Mouse (Mus musculus): Measurements from ENCODE around the gene Phlda3. TPM values are rescaled to one million over a fixed set of nuclear protein-coding genes. Genes with fewer than 3 reads are reported as not detected.
A peak's percentile ranks its signal among the peaks of the same experiment; 100 is the strongest.

Gene Phlda3
- total and polyA plus RNA-seq, 3 experiments, result 8.4 to 36.8 (median 11.5) TPM

- H3K27ac ChIP-seq, result no peak overlapping the region
- TF ChIP-seq EP300 (IDR thresholded peaks at IDR 0.05; ENCODE audit: insufficient read depth, low read depth, low read length) (no peak), CTCF (IDR thresholded peaks at IDR 0.05) (no peak), POLR2A (IDR thresholded peaks at IDR 0.05; ENCODE audit: insufficient read depth, low read depth, low read length) (no peak)
- no peak for DNase-seq
- peaks cover 5% of the 10 kb centered on the region for H3K4me1 ChIP-seq (ENCODE audit: control insufficient read depth, insufficient read depth, low read length)
- WGBS, result 95% methylated on average over 6 of the region's 6 CpGs
- no peak overlapping the region for H3K4me3 ChIP-seq
- H3K9ac ChIP-seq (ENCODE audit: low read depth, low read length), result no peak overlapping the region
- H3K27me3 ChIP-seq (ENCODE audit: control insufficient read depth, insufficient read depth, low read length), result no peaks in the 10 kb centered on the region
- no peaks in the 10 kb centered on the region for H3K36me3 ChIP-seq (ENCODE audit: control insufficient read depth, insufficient read depth, low read length)
- H3K79me2 ChIP-seq (replicated peaks; ENCODE audit: control insufficient read depth, insufficient read depth, low read length), result no peaks in the 10 kb centered on the region
- intact Hi-C loops (cut with DNase I), result no loop called here
These were observed 40.6 kb upstream of the Phlda3 start for GRCm38 (mm10) chr1:135725324-135725723.

GRCm38 (mm10) chr1:135725936-135726335, 40.0 kb upstream of the Phlda3 start:
- WGBS, result 17% methylated on average over 7 of the region's 7 CpGs
- TF ChIP-seq CTCF (IDR thresholded peaks at IDR 0.05) (peak; percentile 12; the same call in 1 of the 2 replicates), EP300 (IDR thresholded peaks at IDR 0.05; ENCODE audit: insufficient read depth, low read depth, low read length) (no peak)
- no peaks in the 10 kb centered on the region for H3K79me2 ChIP-seq (replicated peaks; ENCODE audit: control insufficient read depth, insufficient read depth, low read length)
- H3K9ac ChIP-seq (ENCODE audit: low read depth, low read length), result no peak overlapping the region
- H3K4me1 ChIP-seq (ENCODE audit: control insufficient read depth, insufficient read depth, low read length), result peaks cover 7% of the 10 kb centered on the region
- no peak overlapping the region for H3K4me3 ChIP-seq
- intact Hi-C loops (cut with DNase I), result no loop called here
- H3K27me3 ChIP-seq (ENCODE audit: control insufficient read depth, insufficient read depth, low read length), result no peaks in the 10 kb centered on the region
- no peak overlapping the region for H3K27ac ChIP-seq
- peak in 1 of 2 experiments; percentile 66 for DNase-seq
- no peaks in the 10 kb centered on the region for H3K36me3 ChIP-seq (ENCODE audit: control insufficient read depth, insufficient read depth, low read length)

- Histone ChIP-seq H3K9ac (ENCODE audit: low read depth, low read length) (peak overlapping the region; percentile 80), H3K27ac (peak overlapping the region; percentile 94), H3K27me3 (ENCODE audit: control insufficient read depth, insufficient read depth, low read length) (no peaks in the 10 kb centered on the region), H3K4me1 (ENCODE audit: control insufficient read depth, insufficient read depth, low read length) (peaks cover 13% of the 10 kb centered on the region), H3K79me2 (replicated peaks; ENCODE audit: control insufficient read depth, insufficient read depth, low read length) (no peaks in the 10 kb centered on the region), H3K4me3 (peak overlapping the region; percentile 79), H3K36me3 (ENCODE audit: control insufficient read depth, insufficient read depth, low read length) (no peaks in the 10 kb centered on the region; the same call in 1 of the 2 replicates)
- peak; percentile 91 to 93 for DNase-seq
- TF ChIP-seq CTCF (IDR thresholded peaks at IDR 0.05) (no peak), EP300 (IDR thresholded peaks at IDR 0.05; ENCODE audit: insufficient read depth, low read depth, low read length) (no peak), POLR2A (IDR thresholded peaks at IDR 0.05; ENCODE audit: insufficient read depth, low read depth, low read length) (peak; percentile 88)
- intact Hi-C loops (cut with DNase I), result no loop called here
- 1% methylated on average over 35 of the region's 35 CpGs for WGBS
These were observed 37.1 kb upstream of the Phlda3 start for GRCm38 (mm10) chr1:135728631-135729366.

- no peaks in the 10 kb centered on the region for H3K27me3 ChIP-seq (ENCODE audit: control insufficient read depth, insufficient read depth, low read length)
- H3K4me1 ChIP-seq (ENCODE audit: control insufficient read depth, insufficient read depth, low read length), result peaks cover 18% of the 10 kb centered on the region
- no peaks in the 10 kb centered on the region; the same call in 1 of the 2 replicates for H3K36me3 ChIP-seq (ENCODE audit: control insufficient read depth, insufficient read depth, low read length)
- TF ChIP-seq EP300 (IDR thresholded peaks at IDR 0.05; ENCODE audit: insufficient read depth, low read depth, low read length), result no peak
- peak overlapping the region; percentile 80 for H3K9ac ChIP-seq (ENCODE audit: low read depth, low read length)
- no peak for DNase-seq
- peak overlapping the region; percentile 79 for H3K4me3 ChIP-seq
- 1% methylated on average over 11 of the region's 11 CpGs for WGBS
- intact Hi-C loops (cut with DNase I), result no loop called here
- no peaks in the 10 kb centered on the region for H3K79me2 ChIP-seq (replicated peaks; ENCODE audit: control insufficient read depth, insufficient read depth, low read length)
- H3K27ac ChIP-seq, result peak overlapping the region; percentile 94
These were observed 36.6 kb upstream of the Phlda3 start for GRCm38 (mm10) chr1:135729367-135729713.

GRCm38 (mm10) chr1:135729821-135730220, 36.1 kb upstream of the Phlda3 start:
- no peak for DNase-seq
- Histone ChIP-seq H3K36me3 (ENCODE audit: control insufficient read depth, insufficient read depth, low read length) (no peaks in the 10 kb centered on the region; the same call in 1 of the 2 replicates), H3K4me3 (peak overlapping the region; percentile 79), H3K27me3 (ENCODE audit: control insufficient read depth, insufficient read depth, low read length) (no peaks in the 10 kb centered on the region), H3K27ac (peak overlapping the region; percentile 94), H3K79me2 (replicated peaks; ENCODE audit: control insufficient read depth, insufficient read depth, low read length) (no peaks in the 10 kb centered on the region), H3K9ac (ENCODE audit: low read depth, low read length) (peak overlapping the region; percentile 80), H3K4me1 (ENCODE audit: control insufficient read depth, insufficient read depth, low read length) (peaks cover 21% of the 10 kb centered on the region)
- no peak for TF ChIP-seq POLR2A (IDR thresholded peaks at IDR 0.05; ENCODE audit: insufficient read depth, low read depth, low read length)
- TF ChIP-seq EP300 (IDR thresholded peaks at IDR 0.05; ENCODE audit: insufficient read depth, low read depth, low read length), result no peak
- TF ChIP-seq CTCF (IDR thresholded peaks at IDR 0.05), result no peak
- 29% methylated on average over 4 of the region's 4 CpGs for WGBS
- intact Hi-C loops (cut with DNase I), result no loop called here

- 0 out of 2 replicates have a peak overlapping the region, but pooled peaks have one; percentile 9 for H3K9ac ChIP-seq (ENCODE audit: low read depth, low read length)
- H3K27ac ChIP-seq, result peak overlapping the region; percentile 71
- DNase-seq, result no peak
- no peaks in the 10 kb centered on the region for H3K79me2 ChIP-seq (replicated peaks; ENCODE audit: control insufficient read depth, insufficient read depth, low read length)
- no peaks in the 10 kb centered on the region for H3K27me3 ChIP-seq (ENCODE audit: control insufficient read depth, insufficient read depth, low read length)
- peak overlapping the region; percentile 36; the same call in 1 of the 2 replicates for H3K4me3 ChIP-seq
- intact Hi-C loops (cut with DNase I), result no loop called here
- no peaks in the 10 kb centered on the region; the same call in 1 of the 2 replicates for H3K36me3 ChIP-seq (ENCODE audit: control insufficient read depth, insufficient read depth, low read length)
- 29% methylated on average over 3 of the region's 3 CpGs for WGBS
- TF ChIP-seq CTCF (IDR thresholded peaks at IDR 0.05) (no peak), POLR2A (IDR thresholded peaks at IDR 0.05; ENCODE audit: insufficient read depth, low read depth, low read length) (no peak), EP300 (IDR thresholded peaks at IDR 0.05; ENCODE audit: insufficient read depth, low read depth, low read length) (no peak)
- H3K4me1 ChIP-seq (ENCODE audit: control insufficient read depth, insufficient read depth, low read length), result peaks cover 25% of the 10 kb centered on the region
These were observed 35.6 kb upstream of the Phlda3 start for GRCm38 (mm10) chr1:135730296-135730695.
